Mouse (Mus musculus) liver, adult 2 months (tissue): ENCODE results near the gene Nob1.

ENCODE experiments used
- CTCF ChIP-seq: fragments of 200-500 bp; IDR thresholded peaks from 2 replicates; pipeline ENCODE4 v1.5.1; 2011; ENCODE audit warnings: low read depth, low read length, control low read depth
- POLR2A ChIP-seq: fragments of 200-500 bp; IDR thresholded peaks from 2 replicates; pipeline ENCODE4 v1.6.1; 2011; ENCODE audit warnings: low read length, control low read depth; ENCODE audit not compliant: insufficient read depth; ENCODE audit errors: extremely low read depth

GRCm38 (mm10) chr8:107397665-107398064, 27.2 kb downstream of the Nob1 start:
- TF ChIP-seq CTCF (no peak), POLR2A (no peak)
